Mouse (Mus musculus): Measurements from ENCODE around the gene Itgae. TPM values are rescaled to one million over a fixed set of nuclear protein-coding genes. Genes with fewer than 3 reads are reported as not detected.
"Not testable (repeated sequence)": the region's sequence is repeated elsewhere in the genome, so short reads cannot be mapped to it uniquely, and the experiment has no call there.

The Itgae gene
- polyA plus RNA-seq, 1 experiment from 2014 or later: 0.05 TPM

GRCm38 (mm10) chr11:73090826-73091225 is 443 bp downstream of the Itgae start:
- in situ Hi-C loops (cut with MboI; ENCODE audit: low pct_unique_long_range_greater_than_20kb): no loop called here
- POLR2A ChIA-PET: no interaction called here
- CTCF ChIA-PET: interaction anchor here (1.3 kb wide), 1 partner anchor 20 kb away, joined by 3 read pairs; no protein-coding TSS in a partner anchor
- no peak for TF ChIP-seq CTCF (IDR thresholded peaks at IDR 0.05)
- H3K27me3 ChIP-seq: no peaks in the 10 kb centered on the region
- DNase-seq (ENCODE audit: low read depth, low spot score): no peak
- no peak for ATAC-seq

- in situ Hi-C loops (cut with MboI; ENCODE audit: low pct_unique_long_range_greater_than_20kb): no loop called here
- POLR2A ChIA-PET: interaction anchor here (0.6 kb wide), 1 partner anchor 1712 kb away, joined by 3 read pairs; no protein-coding TSS in a partner anchor
These were observed 1.7 kb downstream of the Itgae start for GRCm38 (mm10) chr11:73092057-73092456.

GRCm38 (mm10) chr11:73092877-73093276 is 2.5 kb downstream of the Itgae start:
- no peak for ATAC-seq
- TF ChIP-seq CTCF (IDR thresholded peaks at IDR 0.05): no peak
- ChIA-PET POLR2A (interaction anchor here (0.5 kb wide), 1 partner anchor 1461 kb away, joined by 3 read pairs; no protein-coding TSS in a partner anchor), CTCF (interaction anchor here (1.6 kb wide), 1 partner anchor 15 kb away, joined by 6 read pairs; no protein-coding TSS in a partner anchor)
- DNase-seq (ENCODE audit: low read depth, low spot score): no peak
- no peaks in the 10 kb centered on the region for H3K27me3 ChIP-seq
- in situ Hi-C loops (cut with MboI; ENCODE audit: low pct_unique_long_range_greater_than_20kb): no loop called here

More at GRCm38 (mm10) chr11:73092057-73092456, 1.7 kb downstream of the Itgae start:
- no peaks in the 10 kb centered on the region for H3K27me3 ChIP-seq
- no peak for ATAC-seq
- no peak for TF ChIP-seq CTCF (IDR thresholded peaks at IDR 0.05)
- no peak for DNase-seq (ENCODE audit: low read depth, low spot score)
- CTCF ChIA-PET: interaction anchor here (1.3 to 1.6 kb wide), 2 partner anchors 16 to 19 kb away, joined by 3 to 6 read pairs; no protein-coding TSS in a partner anchor

GRCm38 (mm10) chr11:73094231-73094995 is 4.0 kb downstream of the Itgae start:
- CTCF ChIA-PET: interaction anchor here (0.9 kb wide), 1 partner anchor 23 kb away, joined by 4 read pairs; no protein-coding TSS in a partner anchor
- H3K27me3 ChIP-seq: no peaks in the 10 kb centered on the region
- POLR2A ChIA-PET: no interaction called here
- in situ Hi-C loops (cut with MboI; ENCODE audit: low pct_unique_long_range_greater_than_20kb): no loop called here
- no peak for TF ChIP-seq CTCF (IDR thresholded peaks at IDR 0.05)
- DNase-seq (ENCODE audit: low read depth, low spot score): no peak
- no peak for ATAC-seq

- no peaks in the 10 kb centered on the region for H3K27me3 ChIP-seq
- no peak for TF ChIP-seq CTCF (IDR thresholded peaks at IDR 0.05)
- in situ Hi-C loops (cut with MboI; ENCODE audit: low pct_unique_long_range_greater_than_20kb): no loop called here
- no peak for ATAC-seq
- ChIA-PET POLR2A (no interaction called here), CTCF (no interaction called here)
- DNase-seq (ENCODE audit: low read depth, low spot score): no peak
These were observed 8.5 kb downstream of the Itgae start for GRCm38 (mm10) chr11:73098860-73099259.

DNA sequence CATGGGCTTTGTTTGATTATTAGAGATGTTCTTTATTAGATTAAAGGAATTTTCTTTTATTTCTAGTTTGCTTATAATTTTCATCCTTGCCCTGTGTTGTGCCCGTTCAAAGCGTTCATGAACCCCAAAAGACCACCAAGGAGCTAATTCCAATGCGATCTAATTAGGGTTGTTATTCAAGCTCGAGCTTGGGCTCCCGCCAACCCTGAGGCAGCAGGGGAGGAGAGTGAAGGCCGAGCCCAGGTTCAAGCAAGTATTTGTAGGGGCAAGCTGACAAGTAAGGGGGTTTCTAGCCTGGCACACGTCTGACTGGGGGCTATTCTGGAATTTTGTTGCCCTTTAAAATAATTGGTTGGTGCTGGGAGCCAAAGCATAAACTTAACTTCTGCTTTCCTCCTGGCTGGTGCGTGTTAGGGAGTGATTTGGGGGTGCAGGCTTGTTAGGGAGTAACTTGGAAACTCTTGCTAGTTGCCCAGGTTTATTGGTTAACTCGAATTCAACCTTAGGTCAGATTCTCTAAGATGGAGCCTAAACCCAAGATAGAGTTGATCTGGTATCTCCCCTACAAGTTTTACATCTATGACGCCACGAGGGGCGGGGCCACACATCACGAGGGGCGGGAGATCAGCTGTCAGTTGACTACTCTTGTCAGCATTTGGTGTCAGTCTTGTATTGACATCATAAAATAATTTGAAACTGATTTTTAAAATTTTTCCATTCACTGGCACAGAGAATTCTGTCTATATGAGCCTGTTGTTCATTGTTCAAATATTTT is 9.8 kb downstream of the Itgae start:
- POLR2A ChIA-PET: interaction anchor here (0.7 kb wide), 1 partner anchor 1491 kb away, joined by 3 read pairs; no protein-coding TSS in a partner anchor
- ATAC-seq (no peak), DNase-seq (ENCODE audit: low read depth, low spot score) (no peak)
- H3K27me3 ChIP-seq: no peaks in the 10 kb centered on the region
- TF ChIP-seq CTCF (IDR thresholded peaks at IDR 0.05): no peak
- CTCF ChIA-PET: interaction anchor here (0.7 kb wide), 1 partner anchor 15 kb away, joined by 3 read pairs; no protein-coding TSS in a partner anchor
- in situ Hi-C loops (cut with MboI; ENCODE audit: low pct_unique_long_range_greater_than_20kb): no loop called here

DNA sequence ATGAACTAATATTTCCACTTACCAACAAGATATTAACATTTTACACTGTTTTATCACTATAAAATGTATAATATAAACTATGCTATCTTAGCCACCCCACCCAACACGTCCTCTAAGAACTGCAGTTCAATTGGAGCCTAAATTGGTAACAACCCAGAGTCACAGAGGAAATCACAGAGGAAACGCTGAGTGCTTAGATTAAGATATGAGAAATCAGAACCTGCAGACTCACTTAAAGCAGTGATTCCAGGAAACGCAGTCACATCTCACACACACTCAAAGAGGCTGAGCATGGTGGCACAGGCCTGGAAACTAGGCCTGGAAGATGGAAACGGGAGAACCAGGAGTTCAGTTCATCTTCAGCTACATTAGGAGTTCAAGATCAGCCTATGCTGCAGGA is 10.9 kb downstream of the Itgae start:
- in situ Hi-C loops (cut with MboI; ENCODE audit: low pct_unique_long_range_greater_than_20kb): no loop called here
- ChIA-PET POLR2A (no interaction called here), CTCF (interaction anchor here (1.4 kb wide), 1 partner anchor 30 kb away, joined by 3 read pairs; no protein-coding TSS in a partner anchor)
- no peak for TF ChIP-seq CTCF (IDR thresholded peaks at IDR 0.05)
- no peaks in the 10 kb centered on the region for H3K27me3 ChIP-seq
- no peak for DNase-seq (ENCODE audit: low read depth, low spot score)
- no peak for ATAC-seq

GRCm38 (mm10) chr11:73105246-73105645 is 14.9 kb downstream of the Itgae start:
- no peak for TF ChIP-seq CTCF (IDR thresholded peaks at IDR 0.05)
- no peaks in the 10 kb centered on the region for H3K27me3 ChIP-seq
- ChIA-PET POLR2A (interaction anchor here (0.6 kb wide), 1 partner anchor 1425 kb away, joined by 5 read pairs; no protein-coding TSS in a partner anchor), CTCF (interaction anchor here (0.9 to 4.9 kb wide), 2 partner anchors 16 to 33 kb away, joined by 3 to 13 read pairs; no protein-coding TSS in a partner anchor)
- in situ Hi-C loops (cut with MboI; ENCODE audit: low pct_unique_long_range_greater_than_20kb): loop anchor here (5.0 kb wide), 1 partner anchor 33 kb away; no protein-coding TSS in a partner anchor
- ATAC-seq (no peak), DNase-seq (ENCODE audit: low read depth, low spot score) (no peak)

DNA sequence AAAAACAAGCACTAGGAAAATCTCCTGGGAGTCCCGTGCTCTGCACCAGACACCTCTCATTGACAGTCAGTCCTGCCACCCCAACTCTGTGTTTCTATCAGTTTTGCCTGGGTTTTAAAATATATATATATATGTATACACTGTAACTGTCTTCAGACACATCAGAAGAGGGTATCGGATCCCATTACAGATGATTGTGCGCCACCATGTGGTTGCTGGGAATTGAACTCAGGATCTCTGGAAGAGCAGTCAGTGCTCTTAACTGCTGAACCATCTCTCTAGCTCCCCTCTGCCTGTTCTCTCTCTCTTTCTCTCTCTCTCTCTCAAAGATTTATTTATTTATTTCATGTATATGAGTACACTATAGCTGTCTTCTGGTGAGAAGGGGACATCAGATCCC is 17.0 kb downstream of the Itgae start:
- DNase-seq (ENCODE audit: low read depth, low spot score); H3K27me3 ChIP-seq; POLR2A ChIA-PET; ATAC-seq: not testable (repeated sequence)
- in situ Hi-C loops (cut with MboI; ENCODE audit: low pct_unique_long_range_greater_than_20kb): loop anchor here (5.0 kb wide), 1 partner anchor 35 kb away; no protein-coding TSS in a partner anchor
- CTCF ChIA-PET: interaction anchor here (1.3 to 4.9 kb wide), 4 partner anchors 15 to 54 kb away, joined by 3 to 13 read pairs (median 6); no protein-coding TSS in a partner anchor

- no peak for TF ChIP-seq CTCF (IDR thresholded peaks at IDR 0.05)
- ChIA-PET CTCF (interaction anchor here (1.3 to 4.9 kb wide), 4 partner anchors 16 to 55 kb away, joined by 3 to 13 read pairs (median 6); no protein-coding TSS in a partner anchor), POLR2A (no interaction called here)
- ATAC-seq (no peak), DNase-seq (ENCODE audit: low read depth, low spot score) (no peak)
- peaks cover under 1% of the 10 kb centered on the region for H3K27me3 ChIP-seq
- in situ Hi-C loops (cut with MboI; ENCODE audit: low pct_unique_long_range_greater_than_20kb): loop anchor here (5.0 kb wide), 1 partner anchor 36 kb away; no protein-coding TSS in a partner anchor
These were observed 18.0 kb downstream of the Itgae start for GRCm38 (mm10) chr11:73108195-73108897.

All from Patski (cell line).